Mouse (Mus musculus) olfactory bulb, adult 2 months (tissue): ENCODE measurements around the gene Aox1.

Source experiments
- CTCF ChIP-seq: fragments of 200-500 bp; IDR thresholded peaks from 2 replicates; pipeline ENCODE4 v1.5.1; 2012; ENCODE audit warnings: low read depth, mild to moderate bottlenecking, low read length, moderate library complexity; ENCODE audit not compliant: insufficient read depth
- POLR2A ChIP-seq: fragments of 200-500 bp; IDR thresholded peaks from 2 replicates; pipeline ENCODE4 v1.6.1; 2012; ENCODE audit warnings: mild to moderate bottlenecking, low read depth, low read length, moderate library complexity; ENCODE audit not compliant: insufficient read depth

GRCm38 (mm10) chr1:58144384-58145069, 114.8 kb downstream of the Aox1 start:
- TF ChIP-seq POLR2A: no peak
- TF ChIP-seq CTCF: no peak
